Mouse (Mus musculus) kidney, postnatal 36 days (tissue): Measurements from ENCODE around the gene Bcl3.

Source experiments
- DNase-seq, 2 experiments: peaks; one replicate each; pipeline ENCODE4 v3.0.0; 2021 to 2022; ENCODE audit warnings: mixed read lengths in 2 of 2

Gene Bcl3

DNA sequence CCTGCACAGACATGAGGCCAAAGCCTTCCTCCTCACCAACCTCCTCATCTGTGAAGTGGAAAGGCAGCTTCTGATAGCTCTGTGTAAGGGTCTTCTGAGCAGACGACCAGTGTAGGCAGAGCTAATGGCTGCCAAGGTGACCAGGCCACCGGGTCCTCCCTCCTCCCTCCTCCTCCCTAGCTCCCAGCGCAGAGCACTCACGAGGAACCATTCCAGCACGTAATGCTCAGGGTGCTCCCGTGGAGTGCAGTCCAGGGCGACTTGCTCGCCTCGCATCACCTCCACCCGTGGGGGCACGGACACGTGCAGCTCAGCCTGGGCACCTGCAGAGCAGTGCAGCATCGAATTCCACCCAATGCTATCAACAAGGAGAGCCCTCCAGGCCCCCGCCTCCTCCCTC is 54.3 kb downstream of the Bcl3 start:
- peak in 1 of 2 experiments; percentile 38 for DNase-seq

DNA sequence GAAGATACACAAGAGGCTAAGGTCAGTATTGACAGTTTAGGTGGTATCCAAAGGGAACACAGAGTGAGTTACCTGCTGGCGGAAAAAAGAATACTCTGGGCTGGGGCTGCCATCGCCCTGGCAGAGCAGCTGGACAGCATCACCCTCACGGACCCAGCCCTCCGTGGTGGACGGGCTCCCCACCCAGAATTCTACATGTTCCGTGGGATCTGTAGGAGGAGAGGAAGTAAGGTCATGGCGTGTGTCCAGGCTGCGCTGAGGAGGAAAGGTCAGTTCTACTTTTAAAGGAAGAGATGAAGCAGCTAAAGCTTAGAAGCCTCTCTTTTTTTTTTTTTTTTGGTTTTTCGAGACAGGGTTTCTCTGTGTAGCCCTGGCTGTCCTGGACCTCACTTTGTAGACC is 58.0 kb downstream of the Bcl3 start:
- peak in 1 of 2 experiments; percentile 42 for DNase-seq

DNA sequence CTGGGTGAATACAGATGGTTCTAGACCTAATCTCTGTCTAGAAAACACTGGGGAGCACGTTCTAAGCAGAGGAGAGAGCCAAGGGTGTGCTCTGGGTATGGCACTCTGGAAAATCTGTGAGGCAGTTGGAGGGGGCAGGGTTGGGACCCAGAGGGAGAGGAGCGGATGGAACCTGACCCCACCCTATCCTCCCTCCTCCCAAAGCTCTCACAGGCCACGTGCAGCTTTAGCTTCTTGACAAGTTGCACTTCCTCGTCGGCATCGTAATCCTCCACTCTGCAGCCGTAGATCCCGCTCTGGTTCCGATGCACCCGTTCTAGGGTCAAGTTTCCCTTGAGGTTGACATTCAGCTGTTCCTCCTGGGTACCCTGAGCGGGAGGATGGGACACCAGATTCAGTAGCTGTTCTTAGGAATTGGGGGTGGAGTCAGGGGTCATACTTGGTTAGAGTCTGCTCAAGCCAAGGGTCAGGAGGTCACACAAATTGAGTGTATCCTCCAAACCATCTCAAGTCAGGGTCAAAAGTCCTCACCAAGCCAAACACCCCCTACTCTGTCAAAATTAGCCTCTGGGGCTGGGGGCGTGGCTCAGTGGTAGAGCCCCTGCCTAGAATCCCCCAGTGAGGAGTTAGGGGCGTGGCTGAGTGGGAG is 58.6 kb downstream of the Bcl3 start:
- peak; percentile 44 to 73 for DNase-seq

DNA sequence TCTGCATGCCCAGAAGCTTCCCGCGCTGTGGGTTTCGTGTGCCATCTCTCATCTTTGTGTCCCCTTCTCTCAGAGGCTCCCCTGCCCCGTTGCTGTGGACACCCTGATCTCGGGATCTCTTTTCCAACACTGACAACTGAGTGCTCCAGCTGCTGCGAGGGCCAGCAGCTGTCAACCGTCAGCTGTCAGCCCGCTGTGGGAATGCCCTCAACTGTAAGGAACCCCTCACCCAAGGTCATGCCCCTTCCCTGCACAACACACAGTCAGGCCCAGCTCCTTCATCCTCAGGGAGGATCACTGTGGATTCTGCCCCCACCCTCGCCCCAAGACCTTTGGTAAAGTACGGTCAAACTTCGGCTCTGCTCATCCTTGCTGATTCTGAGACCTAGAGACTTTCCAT is 60.3 kb downstream of the Bcl3 start:
- no peak for DNase-seq

DNA sequence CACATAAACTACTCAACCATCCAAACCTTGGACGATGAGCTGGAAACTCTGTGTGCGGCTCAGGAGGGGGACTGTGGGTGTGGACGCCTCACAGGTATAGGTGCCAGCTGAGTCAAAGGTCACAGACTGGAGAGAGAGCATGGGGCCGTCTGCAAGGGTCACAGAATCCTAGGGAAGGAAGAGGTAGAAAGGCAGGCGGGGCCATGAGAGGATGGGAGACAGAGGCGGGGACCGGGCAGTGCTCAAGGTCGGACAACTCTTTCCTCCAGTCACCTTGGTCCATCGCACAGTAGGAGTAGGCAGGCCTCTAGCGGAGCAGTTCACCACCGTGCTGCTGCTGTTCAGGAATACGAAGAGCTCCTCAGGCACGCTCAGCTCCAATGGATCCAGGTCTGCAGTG is 62.5 kb downstream of the Bcl3 start:
- DNase-seq = peak in 1 of 2 experiments; percentile 57

DNA sequence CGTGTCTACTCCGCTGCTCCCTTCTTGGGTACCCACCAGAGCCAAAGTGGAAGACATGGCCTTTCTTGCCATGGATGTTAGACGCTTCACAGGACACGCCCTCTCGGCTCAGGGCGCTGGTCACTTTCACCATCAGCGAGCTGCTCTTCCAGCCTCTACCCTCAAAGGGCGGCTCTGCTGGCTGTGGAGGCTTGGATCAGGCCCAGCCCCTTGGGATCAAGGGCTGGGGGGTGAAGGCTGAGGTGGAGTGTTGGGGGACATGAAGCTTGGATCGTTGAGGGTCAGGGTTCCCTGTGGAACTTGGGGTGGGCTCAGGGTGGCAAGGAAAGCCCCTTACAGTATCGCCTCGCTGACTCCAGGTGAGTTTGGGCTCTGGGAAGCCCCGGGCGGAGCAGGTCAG is 63.9 kb downstream of the Bcl3 start:
- no peak for DNase-seq
